29 mouse cellular contexts compared by ENCODE assay signal in genomic region chr7:12926316-12926715, GRCm38 (mm10). TPM values are rescaled to one million over a fixed set of nuclear protein-coding genes. Genes with fewer than 3 reads are reported as not detected.
A peak's percentile ranks its signal among the peaks of the same experiment; 100 is the strongest.
DNase-seq lines count a peak whose midpoint lies in the region; ATAC-seq and TF ChIP-seq lines count a peak whose summit lies in the region.
"Had no signal": no experiment of that assay in that cellular context is flagged by ENCODE, and none has a peak within 500 bp of the region (broad histone marks: within the 10 kb centered on the region; RNA-seq: fewer than 3 reads in every experiment).

No protein-coding gene starts in this region.

- no peak overlapping the region for H3K4me3 ChIP-seq in hindbrain, postnatal 0 days (ENCODE audit: low read length)
- no peak overlapping the region for H3K4me3 ChIP-seq in hindbrain, embryonic 14.5 days (replicated peaks; ENCODE audit: low read length)
- H3K4me3 ChIP-seq in E14TG2a.4 (replicated peaks; ENCODE audit: low read length) = 0 out of 2 replicates have a peak overlapping the region, but pooled peaks have one; percentile 98
- H3K4me3 ChIP-seq: embryonic facial prominence, embryonic 13.5 days; heart, adult 2 months; heart, embryonic 13.5 days; hindbrain, embryonic 15.5 days; kidney, embryonic 15.5 days; layer of hippocampus, adult 2 months; liver, embryonic 13.5 days; megakaryocyte, embryonic 14.5 days; midbrain, embryonic 12.5 days; stomach, embryonic 15.5 days had no signal

- DNase-seq in hindbrain, postnatal 0 days (ENCODE audit: low spot score) = peak; percentile 45
- no peak for DNase-seq in hindbrain, embryonic 14.5 days (ENCODE audit: low spot score)
- DNase-seq in brain, adult 2 months (ENCODE audit: low read depth, low spot score) = peak; percentile 61
- peak; percentile 89 to 92 for DNase-seq in cerebellum, postnatal 10 days
- DNase-seq in adipocyte (ENCODE audit: low spot score) = no peak
- no peak for DNase-seq in ovary, adult 18-20 months (ENCODE audit: low spot score)
- no peak for DNase-seq in heart, adult 9 months (ENCODE audit: low spot score in 2 of 2)
- DNase-seq: adrenal gland, adult 8-10 months; heart, adult 2 months; heart, postnatal 10 days; liver, embryonic 13.5 days; retina, postnatal 1 day; right cerebral cortex, postnatal 14 days; thymus, adult 2 months; thymus, postnatal 36 days had no signal

- ATAC-seq in hindbrain, postnatal 0 days = no peak
- ATAC-seq in hindbrain, embryonic 14.5 days (ENCODE audit: low FRiP score) = no peak
- ATAC-seq: activated CD4-positive, CD25-positive, alpha-beta regulatory T cell, adult 4 months; forebrain, embryonic 16.5 days had no signal

- H3K27me3 ChIP-seq in hindbrain, postnatal 0 days (ENCODE audit: insufficient read depth, low read length) = no peaks in the 10 kb centered on the region
- peaks cover 39% of the 10 kb centered on the region for H3K27me3 ChIP-seq in hindbrain, embryonic 14.5 days (ENCODE audit: control insufficient read depth, insufficient read depth, low read length)
- H3K27me3 ChIP-seq in E14TG2a.4 (ENCODE audit: insufficient read depth, low read length) = peaks cover 28% of the 10 kb centered on the region
- H3K27me3 ChIP-seq: megakaryocyte, embryonic 14.5 days had no signal

- no peak overlapping the region for H3K4me2 ChIP-seq in hindbrain, postnatal 0 days (ENCODE audit: low read depth, low read length)
- H3K4me2 ChIP-seq in hindbrain, embryonic 14.5 days (replicated peaks) = no peak overlapping the region
- H3K4me2 ChIP-seq: embryonic facial prominence, embryonic 13.5 days; heart, embryonic 13.5 days; hindbrain, embryonic 15.5 days; kidney, embryonic 15.5 days; limb, embryonic 13.5 days; liver, embryonic 13.5 days; midbrain, embryonic 12.5 days; stomach, embryonic 15.5 days had no signal

- TF ChIP-seq CTCF in hindbrain, postnatal 0 days (IDR thresholded peaks at IDR 0.05; ENCODE audit: low read depth) = no peak
- TF ChIP-seq CTCF in E14TG2a.4 (conservative IDR thresholded peaks at IDR 0.05; ENCODE audit: low read length) = no peak

- no peaks in the 10 kb centered on the region for H3K9me3 ChIP-seq in hindbrain, postnatal 0 days (ENCODE audit: low read length)
- H3K9me3 ChIP-seq in hindbrain, embryonic 14.5 days (ENCODE audit: control insufficient read depth, low read length) = no peaks in the 10 kb centered on the region
- no peaks in the 10 kb centered on the region for H3K9me3 ChIP-seq in E14TG2a.4 (ENCODE audit: low read length)
- H3K9me3 ChIP-seq: embryonic facial prominence, embryonic 13.5 days; forebrain, embryonic 10.5 days; heart, embryonic 13.5 days; hindbrain, embryonic 15.5 days; kidney, embryonic 15.5 days; limb, embryonic 13.5 days; liver, embryonic 13.5 days; megakaryocyte, embryonic 14.5 days; midbrain, embryonic 12.5 days; stomach, embryonic 15.5 days had no signal

- peaks cover 32% of the 10 kb centered on the region for H3K36me3 ChIP-seq in hindbrain, postnatal 0 days (ENCODE audit: insufficient read depth, low read length)
- H3K36me3 ChIP-seq in hindbrain, embryonic 14.5 days (replicated peaks; ENCODE audit: control insufficient read depth, insufficient read depth) = peaks cover 44% of the 10 kb centered on the region
- peaks cover 51% of the 10 kb centered on the region for H3K36me3 ChIP-seq in E14TG2a.4 (ENCODE audit: insufficient read depth, low read length)

- H3K4me1 ChIP-seq in hindbrain, postnatal 0 days (ENCODE audit: insufficient read depth, low read length) = peaks cover 12% of the 10 kb centered on the region
- H3K4me1 ChIP-seq in hindbrain, embryonic 14.5 days (replicated peaks; ENCODE audit: control insufficient read depth, insufficient read depth, low read length) = peaks cover 11% of the 10 kb centered on the region
- peaks cover 65% of the 10 kb centered on the region for H3K4me1 ChIP-seq in E14TG2a.4 (replicated peaks; ENCODE audit: low read depth, low read length)

- 64% methylated on average over 7 of the region's 7 CpGs for WGBS in hindbrain, postnatal 0 days
- whole genome bisulfite sequencing in hindbrain, embryonic 14.5 days = 85% methylated on average over 7 of the region's 7 CpGs

- no peak overlapping the region for H3K27ac ChIP-seq in hindbrain, postnatal 0 days
- H3K27ac ChIP-seq in hindbrain, embryonic 14.5 days = no peak overlapping the region
- H3K27ac ChIP-seq: embryonic facial prominence, embryonic 13.5 days; forebrain, embryonic 10.5 days; heart, adult 2 months; heart, embryonic 13.5 days; hindbrain, embryonic 15.5 days; layer of hippocampus, adult 2 months; limb, embryonic 13.5 days; liver, embryonic 13.5 days; midbrain, embryonic 12.5 days; stomach, embryonic 15.5 days had no signal

- H3K9ac ChIP-seq in hindbrain, postnatal 0 days (replicated peaks; ENCODE audit: low read length) = no peak overlapping the region
- no peak overlapping the region for H3K9ac ChIP-seq in hindbrain, embryonic 14.5 days
- H3K9ac ChIP-seq: embryonic facial prominence, embryonic 13.5 days; heart, embryonic 13.5 days; hindbrain, embryonic 15.5 days; kidney, embryonic 15.5 days; limb, embryonic 13.5 days; liver, embryonic 13.5 days; midbrain, embryonic 12.5 days; stomach, embryonic 15.5 days had no signal

RNA-seq across cellular contexts. Expression of gene Rnf225, which starts 0.9 kb away (rescaled TPM):
- total RNA-seq in hindbrain, postnatal 0 days (2014; rRNA removed) = 2.5 and 3.0 TPM in 2 replicates
- 1.1 TPM in 2 replicates for polyA plus RNA-seq in hindbrain, postnatal 0 days (2015; fragmentation: Nextera tagmentation; extraction: Ambion mirVana)
- 0.87 and 0.95 TPM in 2 replicates for polyA plus RNA-seq in hindbrain, embryonic 14.5 days (2014; fragmentation: Nextera tagmentation; extraction: Ambion mirVana)
- total RNA-seq: monocyte, adult 5-6 weeks had no signal
- polyA plus RNA-seq: activated CD4-positive, CD25-positive, alpha-beta regulatory T cell, adult 4 months had no signal

RNA-seq across cellular contexts. Expression of gene Rps5, which starts 4.2 kb away (rescaled TPM):
- 1,864 and 2,267 TPM in 2 replicates for total RNA-seq in hindbrain, postnatal 0 days (2014; rRNA removed)
- polyA plus RNA-seq in hindbrain, postnatal 0 days (2015; fragmentation: Nextera tagmentation; extraction: Ambion mirVana) = 646 and 658 TPM in 2 replicates
- 671 and 781 TPM in 2 replicates for polyA plus RNA-seq in hindbrain, embryonic 14.5 days (2014; fragmentation: Nextera tagmentation; extraction: Ambion mirVana)

RNA-seq across cellular contexts. Expression of gene Zscan22, which starts 28.7 kb away (rescaled TPM):
- total RNA-seq in hindbrain, postnatal 0 days (2014; rRNA removed) = 7.4 and 7.7 TPM in 2 replicates
- 2.5 and 2.9 TPM in 2 replicates for polyA plus RNA-seq in hindbrain, postnatal 0 days (2015; fragmentation: Nextera tagmentation; extraction: Ambion mirVana)
- 10.5 and 13.0 TPM in 2 replicates for polyA plus RNA-seq in hindbrain, embryonic 14.5 days (2014; fragmentation: Nextera tagmentation; extraction: Ambion mirVana)
- total RNA-seq: monocyte, adult 5-6 weeks had no signal

RNA-seq across cellular contexts. Expression of gene Zfp324, which starts 39.3 kb away (rescaled TPM):
- total RNA-seq in hindbrain, postnatal 0 days (2014; rRNA removed) = 25.5 and 30.1 TPM in 2 replicates
- polyA plus RNA-seq in hindbrain, postnatal 0 days (2015; fragmentation: Nextera tagmentation; extraction: Ambion mirVana) = 6.8 and 7.1 TPM in 2 replicates
- polyA plus RNA-seq in hindbrain, embryonic 14.5 days (2014; fragmentation: Nextera tagmentation; extraction: Ambion mirVana) = 12.2 and 13.9 TPM in 2 replicates

RNA-seq across cellular contexts. Expression of gene Zfp128, which starts 45.3 kb away (rescaled TPM):
- 7.7 and 10.7 TPM in 2 replicates for total RNA-seq in hindbrain, postnatal 0 days (2014; rRNA removed)
- 1.9 and 2.1 TPM in 2 replicates for polyA plus RNA-seq in hindbrain, postnatal 0 days (2015; fragmentation: Nextera tagmentation; extraction: Ambion mirVana)
- 7.8 and 9.1 TPM in 2 replicates for polyA plus RNA-seq in hindbrain, embryonic 14.5 days (2014; fragmentation: Nextera tagmentation; extraction: Ambion mirVana)

Comparison
In these comparisons a context has a peak if more than half of its experiments do, and no peak if none do; other contexts are left out.
1. DNase-seq: peak in hindbrain, postnatal 0 days (single experiment), brain, adult 2 months (single experiment) and cerebellum, postnatal 10 days (2 of 2); none in hindbrain, embryonic 14.5 days (single experiment), adipocyte (single experiment), ovary, adult 18-20 months (single experiment) and heart, adult 9 months (0 of 2).